Comparison of ENCODE assay signal across 12 mouse cellular contexts in the genomic region with DNA sequence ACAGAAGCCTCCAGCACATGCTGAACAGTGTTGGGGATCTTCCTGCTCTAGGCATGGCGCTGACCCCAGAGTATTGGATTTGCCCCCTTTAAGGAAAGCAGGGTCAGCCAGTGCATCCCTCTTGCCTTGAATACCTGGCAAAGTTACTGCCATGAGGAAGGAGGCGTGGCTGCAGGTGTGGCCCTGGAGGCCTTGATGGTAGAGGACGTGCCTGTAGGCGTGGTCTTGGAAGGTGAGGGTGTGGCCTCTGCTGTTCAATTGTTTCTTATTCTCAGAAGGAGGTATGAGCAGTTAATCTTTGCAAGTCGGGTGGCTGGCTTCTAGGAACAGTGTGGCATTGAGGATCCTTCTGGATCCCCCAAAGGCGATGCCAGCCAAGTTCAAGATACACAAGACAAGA.
"Had no signal": no experiment of that assay in that cellular context is flagged by ENCODE, and none has a peak within 500 bp of the region (broad histone marks: within the 10 kb centered on the region; RNA-seq: fewer than 3 reads in every experiment).

No protein-coding gene starts in this region.

- H3K36me3 ChIP-seq: limb, embryonic 12.5 days; liver, embryonic 13.5 days; lung, embryonic 15.5 days; midbrain, embryonic 10.5 days; midbrain, embryonic 15.5 days; neural tube, embryonic 12.5 days had no signal

- H3K4me1 ChIP-seq: limb, embryonic 12.5 days; liver, embryonic 13.5 days; lung, embryonic 15.5 days; midbrain, embryonic 10.5 days; midbrain, embryonic 15.5 days; neural tube, embryonic 12.5 days had no signal

- H3K27ac ChIP-seq: limb, embryonic 12.5 days; liver, embryonic 13.5 days; lung, embryonic 15.5 days; midbrain, embryonic 10.5 days; midbrain, embryonic 15.5 days; neural tube, embryonic 12.5 days had no signal

- H3K9ac ChIP-seq: limb, embryonic 12.5 days; liver, embryonic 13.5 days; liver, postnatal 0 days; lung, embryonic 15.5 days; midbrain, embryonic 15.5 days; neural tube, embryonic 12.5 days had no signal

- DNase-seq: kidney, adult 2 months; kidney, postnatal 25 days; liver; liver, embryonic 13.5 days; liver, postnatal 0 days; thymus, adult 2 months; thymus, postnatal 25 days had no signal

- H3K4me3 ChIP-seq: limb, embryonic 12.5 days; liver, embryonic 13.5 days; lung, embryonic 15.5 days; midbrain, embryonic 10.5 days; midbrain, embryonic 15.5 days; neural tube, embryonic 12.5 days had no signal

- ATAC-seq: liver, postnatal 0 days; midbrain, embryonic 15.5 days had no signal

- H3K9me3 ChIP-seq: limb, embryonic 12.5 days; liver, embryonic 13.5 days; lung, embryonic 15.5 days; midbrain, embryonic 10.5 days; midbrain, embryonic 15.5 days; neural tube, embryonic 12.5 days had no signal

- H3K27me3 ChIP-seq: limb, embryonic 12.5 days; midbrain, embryonic 15.5 days; neural tube, embryonic 12.5 days had no signal

- H3K4me2 ChIP-seq: limb, embryonic 12.5 days; liver, embryonic 13.5 days; lung, embryonic 15.5 days; midbrain, embryonic 15.5 days; neural tube, embryonic 12.5 days had no signal
